Mouse (Mus musculus) ES-E14 (cell line): Measurements from ENCODE around the gene Gm27029.

Source experiments
- HCFC1 ChIP-seq: IDR thresholded peaks from 2 replicates; pipeline ENCODE4 v1.6.1; 2012; ENCODE audit warnings: low read length, inconsistent platforms, borderline replicate concordance; ENCODE audit not compliant: insufficient read depth
- MAFK ChIP-seq: IDR thresholded peaks from 2 replicates; pipeline ENCODE4 v1.6.1; 2014; ENCODE audit warnings: mild to moderate bottlenecking, low read depth, low read length, inconsistent platforms; ENCODE audit not compliant: insufficient read depth
- ZC3H11A ChIP-seq: IDR thresholded peaks from 2 replicates; pipeline ENCODE4 v1.6.1; 2012; ENCODE audit warnings: low read depth, mild to moderate bottlenecking, inconsistent platforms, low read length, borderline replicate concordance
- ZNF384 ChIP-seq: IDR thresholded peaks from 2 replicates; pipeline ENCODE4 v1.6.1; 2012; ENCODE audit warnings: low read depth, low read length, inconsistent platforms

DNA sequence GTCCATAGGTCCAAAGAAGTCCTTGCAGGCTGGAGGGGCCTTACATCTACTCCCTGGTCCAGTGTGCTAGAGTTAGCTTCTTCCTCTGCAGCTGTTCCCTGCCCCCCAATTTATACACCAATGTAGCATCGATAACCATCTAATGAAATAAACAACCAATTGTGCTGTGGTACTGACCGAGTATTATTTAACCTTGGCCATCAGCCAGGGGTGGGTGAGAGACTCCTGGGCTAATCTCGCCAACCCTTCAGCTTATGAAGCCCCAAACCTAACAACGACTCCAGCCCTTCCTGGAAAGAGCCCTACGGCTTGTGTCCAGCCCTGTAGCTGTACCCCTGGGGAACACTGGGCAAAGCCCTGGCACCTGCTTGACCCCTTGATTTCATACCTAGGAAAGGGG is 49.7 kb upstream of the Gm27029 start:
- TF ChIP-seq ZC3H11A (no peak), HCFC1 (no peak), MAFK (no peak), ZNF384 (no peak)
